Mouse (Mus musculus) ES-Bruce4 (cell line): ENCODE results near the gene Gsc2.

ENCODE experiments used
- CTCF ChIP-seq: IDR thresholded peaks from one replicate; pipeline ENCODE4 v1.8.1; 2011; ENCODE audit warnings: low read depth, low read length
- POLR2A ChIP-seq: IDR thresholded peaks from one replicate; pipeline ENCODE4 v1.8.1; 2011; ENCODE audit warnings: low read length; ENCODE audit not compliant: insufficient read depth

DNA sequence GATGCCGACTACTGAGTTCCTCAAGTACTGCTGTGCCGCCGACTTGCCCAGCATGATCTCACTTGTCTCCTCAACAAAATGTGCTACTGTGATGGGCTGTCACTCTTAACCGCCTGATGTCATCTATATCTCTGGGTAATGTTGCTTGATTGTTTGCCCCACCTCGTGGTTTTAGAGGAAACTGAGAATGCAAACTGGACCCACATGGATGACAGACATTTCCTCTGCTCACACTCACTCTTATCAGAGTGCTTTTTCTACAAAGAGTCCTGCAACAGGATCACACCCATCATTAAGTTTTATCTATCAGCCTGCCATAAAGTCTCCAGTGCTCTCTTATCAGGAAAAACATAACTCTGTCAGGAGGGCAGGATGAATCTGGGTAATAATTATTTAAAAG is 43.6 kb downstream of the Gsc2 start:
- TF ChIP-seq CTCF, result no peak
- no peak for TF ChIP-seq POLR2A
